Mouse (Mus musculus) neural tube, embryonic 12.5 days (tissue): ENCODE results near the gene Slc9a8. TPM values are rescaled to one million over a fixed set of nuclear protein-coding genes. Genes with fewer than 3 reads are reported as not detected.

Experiments
- ATAC-seq: fragments of 200-750 bp; cut with Nextera tagmentation; 2 replicates; pipeline ENCODE4 v1.8.0; 2017; ENCODE audit warnings: low read depth, mild to moderate bottlenecking, moderate TSS enrichment, moderate library complexity; ENCODE audit not compliant: low FRiP score
- H3K27ac ChIP-seq: fragments of 300-500 bp; sonication (generic); 2 replicates; pipeline ENCODE4 v1.5.1; 2016
- H3K27me3 ChIP-seq: fragments of 300-500 bp; sonication (generic); replicated peaks from 2 replicates; pipeline ENCODE4 v1.6.1; 2016; ENCODE audit warnings: mild to moderate bottlenecking
- H3K36me3 ChIP-seq: fragments of 300-500 bp; sonication (generic); 2 replicates; pipeline ENCODE4 v1.6.1; 2016; ENCODE audit warnings: mild to moderate bottlenecking
- H3K4me1 ChIP-seq: fragments of 300-500 bp; sonication (generic); 2 replicates; pipeline ENCODE4 v1.6.1; 2016
- H3K4me2 ChIP-seq: fragments of 300-500 bp; sonication (generic); replicated peaks from 2 replicates; pipeline ENCODE4 v1.6.1; 2016; ENCODE audit warnings: mild to moderate bottlenecking
- H3K4me3 ChIP-seq: fragments of 300-500 bp; sonication (generic); 2 replicates; pipeline ENCODE4 v1.5.1; 2016
- H3K9ac ChIP-seq: fragments of 300-500 bp; sonication (generic); 2 replicates; pipeline ENCODE4 v1.6.1; 2016; ENCODE audit warnings: mild to moderate bottlenecking
- H3K9me3 ChIP-seq: fragments of 300-500 bp; sonication (generic); 2 replicates; pipeline ENCODE4 v1.6.1; 2016; ENCODE audit warnings: mild to moderate bottlenecking
- WGBS: fragments of 180-500 bp; shearing (Covaris S2); methylation state at CpG from one replicate; pipeline ENCODE4 v1.1.7; 2016; 5-methylcytosine and 5-hydroxymethylcytosine counted together
- polyA plus RNA-seq: library from polyadenylated mRNA; unstranded; fragments of >200 nt; fragmentation: Nextera tagmentation; extraction: Ambion mirVana; gene quantifications from 2 replicates; pipeline ENCODE4 v1.2.1, GENCODE M21; 2016

Slc9a8 gene
- polyA plus RNA-seq, 1 experiment from 2014 or later, result 23.7 TPM

- H3K4me2 ChIP-seq, result no peak overlapping the region
- ATAC-seq, result no peak
- H3K27me3 ChIP-seq, result no peaks in the 10 kb centered on the region
- no peak overlapping the region for H3K4me3 ChIP-seq
- no peak overlapping the region for H3K27ac ChIP-seq
- H3K9me3 ChIP-seq, result no peaks in the 10 kb centered on the region
- H3K36me3 ChIP-seq, result peaks cover 96% of the 10 kb centered on the region
- 94% methylated on average over 9 of the region's 9 CpGs for WGBS
- H3K9ac ChIP-seq, result no peak overlapping the region
- no peaks in the 10 kb centered on the region for H3K4me1 ChIP-seq
Observed at GRCm38 (mm10) chr2:167512365-167512764, 90.9 kb downstream of the Slc9a8 start.

DNA sequence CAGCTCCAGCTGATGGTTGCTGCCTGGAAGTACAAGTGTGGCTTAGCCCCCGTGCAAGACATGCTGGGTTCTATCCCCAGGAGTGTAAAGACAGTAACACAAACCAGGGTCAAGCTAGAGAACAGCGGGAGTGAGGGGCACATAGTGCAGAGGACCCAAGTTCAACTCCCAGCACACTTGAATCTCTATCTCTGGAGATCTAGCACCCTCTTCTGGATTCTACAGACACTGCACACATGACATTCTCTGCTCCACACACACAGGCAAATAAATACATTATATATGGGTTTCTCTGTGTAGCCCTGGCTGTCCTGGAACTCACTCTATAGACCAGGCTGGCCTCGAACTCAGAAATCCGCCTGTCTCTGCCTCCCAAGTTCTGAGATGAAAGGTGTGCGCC lies 91.5 kb downstream of the Slc9a8 start:
- H3K9me3 ChIP-seq, result no peaks in the 10 kb centered on the region
- H3K4me2 ChIP-seq, result no peak overlapping the region
- 93% methylated on average over 5 of the region's 5 CpGs for WGBS
- no peak overlapping the region for H3K9ac ChIP-seq
- H3K36me3 ChIP-seq, result peaks cover 96% of the 10 kb centered on the region
- no peak for ATAC-seq
- H3K27ac ChIP-seq, result no peak overlapping the region
- H3K4me1 ChIP-seq, result no peaks in the 10 kb centered on the region
- H3K4me3 ChIP-seq, result no peak overlapping the region
- H3K27me3 ChIP-seq, result no peaks in the 10 kb centered on the region

- WGBS, result 95% methylated on average over 4 of the region's 4 CpGs
- Histone ChIP-seq H3K4me2 (no peak overlapping the region), H3K27ac (no peak overlapping the region), H3K4me1 (no peaks in the 10 kb centered on the region), H3K4me3 (no peak overlapping the region), H3K9ac (no peak overlapping the region), H3K27me3 (no peaks in the 10 kb centered on the region), H3K36me3 (peaks cover 92% of the 10 kb centered on the region), H3K9me3 (no peaks in the 10 kb centered on the region)
- no peak for ATAC-seq
Observed at GRCm38 (mm10) chr2:167514641-167515040, 93.1 kb downstream of the Slc9a8 start.

GRCm38 (mm10) chr2:167515688-167516087 lies 94.2 kb downstream of the Slc9a8 start:
- Histone ChIP-seq H3K4me1 (no peaks in the 10 kb centered on the region), H3K9ac (no peak overlapping the region), H3K36me3 (peaks cover 90% of the 10 kb centered on the region), H3K27ac (no peak overlapping the region), H3K4me2 (no peak overlapping the region), H3K4me3 (no peak overlapping the region), H3K27me3 (no peaks in the 10 kb centered on the region), H3K9me3 (no peaks in the 10 kb centered on the region)
- ATAC-seq, result no peak
- WGBS, result 90% methylated on average over 5 of the region's 5 CpGs

DNA sequence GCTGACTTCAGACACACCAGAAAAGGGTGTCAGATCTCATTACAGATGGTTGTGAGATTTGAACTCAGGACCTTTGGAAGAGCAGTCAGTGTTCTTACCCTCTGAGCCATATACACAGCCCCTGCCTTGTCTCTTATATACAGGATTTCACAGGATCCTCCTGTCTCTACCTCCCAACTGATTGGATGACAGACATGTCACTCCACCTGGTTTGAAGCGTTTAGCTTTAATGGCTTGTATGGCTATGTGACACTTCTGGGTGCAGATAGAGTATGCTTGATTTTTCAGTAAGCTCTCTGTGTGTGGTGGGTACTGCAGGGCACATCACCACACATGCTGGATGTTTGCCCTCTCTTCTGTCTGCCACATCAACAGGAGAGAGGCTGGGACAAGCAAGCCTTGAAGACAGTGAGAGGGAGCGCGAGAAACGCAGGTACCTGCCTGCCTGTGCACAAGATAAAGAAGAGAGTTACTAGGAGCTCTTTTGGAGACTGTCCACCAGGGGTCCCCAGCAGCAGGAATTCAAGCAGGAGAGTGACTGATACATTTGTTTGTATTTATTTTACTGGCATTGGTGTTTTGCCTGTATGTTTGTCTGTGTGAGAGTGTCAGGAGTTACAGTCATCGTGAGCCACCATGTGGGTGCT lies 98.2 kb downstream of the Slc9a8 start:
- no peak overlapping the region for H3K4me3 ChIP-seq
- no peak for ATAC-seq
- H3K4me1 ChIP-seq, result no peaks in the 10 kb centered on the region
- H3K9ac ChIP-seq, result no peak overlapping the region
- H3K9me3 ChIP-seq, result no peaks in the 10 kb centered on the region
- H3K4me2 ChIP-seq, result no peak overlapping the region
- peaks cover 51% of the 10 kb centered on the region for H3K36me3 ChIP-seq
- no peak overlapping the region for H3K27ac ChIP-seq
- 82% methylated on average over 5 of the region's 5 CpGs for WGBS
- H3K27me3 ChIP-seq, result no peaks in the 10 kb centered on the region

Other genes starting within 250 kb of the Slc9a8 start
- 1.2 and 1.3 TPM in 2 replicates for gene Kcnb1, start 231.6 kb upstream of the Slc9a8 start, polyA plus RNA-seq
- 8.5 and 8.7 TPM in 2 replicates for gene Ptgis, start 181.1 kb upstream of the Slc9a8 start, polyA plus RNA-seq
- 24.4 and 25.5 TPM in 2 replicates for gene B4galt5, start 72.5 kb upstream of the Slc9a8 start, polyA plus RNA-seq
- 130 and 134 TPM in 2 replicates for gene Rnf114, start 70.9 kb downstream of the Slc9a8 start, polyA plus RNA-seq
- gene Spata2, start 71.2 kb downstream of the Slc9a8 start, polyA plus RNA-seq, result 24.2 and 25.7 TPM in 2 replicates
- 21.7 and 23.2 TPM in 2 replicates for gene Snai1, start 116.5 kb downstream of the Slc9a8 start, polyA plus RNA-seq
- 315 and 326 TPM in 2 replicates for gene Ube2v1, start 210.4 kb downstream of the Slc9a8 start, polyA plus RNA-seq
- gene Gm20431, start 239.8 kb downstream of the Slc9a8 start, polyA plus RNA-seq, result 11.7 and 12.8 TPM in 2 replicates